Mouse (Mus musculus) spleen, postnatal 36 days (tissue): ENCODE data around the gene Ndufs7.
A peak's percentile ranks its signal among the peaks of the same experiment; 100 is the strongest.
"Not testable (repeated sequence)": the region's sequence is repeated elsewhere in the genome, so short reads cannot be mapped to it uniquely, and the experiment has no call there.

ENCODE experiments used
- DNase-seq, 2 experiments: peaks; one replicate each; pipeline ENCODE4 v3.0.0; 2022; ENCODE audit warnings: low spot score in 2 of 2, mixed read lengths in 1 of 2

Ndufs7 gene

GRCm38 (mm10) chr10:80248971-80249640, at the start of gene Ndufs7:
Gene Ndufs7, plus strand, starts transcription at chr10:80249121.
- peak; percentile 93 to 96 for DNase-seq

- peak; percentile 76 to 80 for DNase-seq
These were observed 49.4 kb upstream of the Ndufs7 start for GRCm38 (mm10) chr10:80199440-80200008.

- DNase-seq, result no peak
These were observed 48.4 kb upstream of the Ndufs7 start for GRCm38 (mm10) chr10:80200485-80200884.

GRCm38 (mm10) chr10:80204055-80204454, 44.9 kb upstream of the Ndufs7 start:
- DNase-seq, result no peak

GRCm38 (mm10) chr10:80207201-80207600, 41.7 kb upstream of the Ndufs7 start:
- DNase-seq, result no peak

- no peak for DNase-seq
These were observed 41.2 kb upstream of the Ndufs7 start for GRCm38 (mm10) chr10:80207676-80208075.

GRCm38 (mm10) chr10:80208248-80208647, 40.7 kb upstream of the Ndufs7 start:
- DNase-seq, result no peak

GRCm38 (mm10) chr10:80208841-80209371, 40.0 kb upstream of the Ndufs7 start:
- no peak for DNase-seq

GRCm38 (mm10) chr10:80211547-80212103, 37.3 kb upstream of the Ndufs7 start:
- DNase-seq, result not testable (repeated sequence)

- no peak for DNase-seq
These were observed 33.7 kb upstream of the Ndufs7 start for GRCm38 (mm10) chr10:80215048-80215772.

- DNase-seq, result no peak
These were observed 28.2 kb upstream of the Ndufs7 start for GRCm38 (mm10) chr10:80220676-80221075.

- DNase-seq, result peak; percentile 46 to 49
These were observed 25.8 kb upstream of the Ndufs7 start for GRCm38 (mm10) chr10:80223137-80223536.

GRCm38 (mm10) chr10:80226071-80226415, 22.9 kb upstream of the Ndufs7 start:
- no peak for DNase-seq

- DNase-seq, result peak; percentile 98 to 99
These were observed 22.3 kb upstream of the Ndufs7 start, which contains the start of gene Mum1 for GRCm38 (mm10) chr10:80226416-80227165. Gene Mum1, plus strand, starts transcription at chr10:80226434.

- no peak for DNase-seq
These were observed 21.8 kb upstream of the Ndufs7 start for GRCm38 (mm10) chr10:80227166-80227539.

GRCm38 (mm10) chr10:80227877-80228775, 20.8 kb upstream of the Ndufs7 start:
- no peak for DNase-seq

GRCm38 (mm10) chr10:80236145-80236825, 12.6 kb upstream of the Ndufs7 start:
- no peak for DNase-seq

GRCm38 (mm10) chr10:80237020-80237419, 11.9 kb upstream of the Ndufs7 start:
- DNase-seq, result no peak

- DNase-seq, result no peak
These were observed 10.6 kb upstream of the Ndufs7 start for GRCm38 (mm10) chr10:80238306-80238705.

GRCm38 (mm10) chr10:80239791-80240190, 9.1 kb upstream of the Ndufs7 start:
- no peak for DNase-seq
